Mouse (Mus musculus) cerebellum, adult 11 months (tissue): Measurements from ENCODE around the gene Catsperg2.
"Not testable (repeated sequence)": the region's sequence is repeated elsewhere in the genome, so short reads cannot be mapped to it uniquely, and the experiment has no call there.

Experiments
- DNase-seq: peaks from one replicate; pipeline ENCODE4 v3.0.0; 2022

The Catsperg2 gene

GRCm38 (mm10) chr7:29726860-29727259, at the start of gene Catsperg2:
Gene Catsperg2 (minus strand): TSS chr7:29727032.
- not testable (repeated sequence) for DNase-seq

GRCm38 (mm10) chr7:29776568-29776967, 49.7 kb upstream of the Catsperg2 start:
- no peak for DNase-seq

GRCm38 (mm10) chr7:29774371-29774770, 47.5 kb upstream of the Catsperg2 start:
- DNase-seq, result no peak

GRCm38 (mm10) chr7:29773503-29773902, 46.7 kb upstream of the Catsperg2 start:
- DNase-seq, result no peak

GRCm38 (mm10) chr7:29768980-29769379, 42.1 kb upstream of the Catsperg2 start:
- no peak for DNase-seq

GRCm38 (mm10) chr7:29768090-29768900, 41.5 kb upstream of the Catsperg2 start, which contains the start of gene Zfp84:
Gene Zfp84 (plus strand): TSS chr7:29768552.
- DNase-seq, result peak; percentile 82

GRCm38 (mm10) chr7:29767058-29767686, 40.3 kb upstream of the Catsperg2 start:
- peak; percentile 77 for DNase-seq

GRCm38 (mm10) chr7:29764702-29765101, 37.9 kb upstream of the Catsperg2 start:
- no peak for DNase-seq

GRCm38 (mm10) chr7:29760476-29760875, 33.6 kb upstream of the Catsperg2 start:
- DNase-seq, result no peak

- DNase-seq, result no peak
Measured at GRCm38 (mm10) chr7:29742258-29742657, 15.4 kb upstream of the Catsperg2 start.

GRCm38 (mm10) chr7:29728055-29728454, 1.2 kb upstream of the Catsperg2 start:
- no peak for DNase-seq

- DNase-seq, result not testable (repeated sequence)
Measured at GRCm38 (mm10) chr7:29725461-29726142, 1.2 kb downstream of the Catsperg2 start.

GRCm38 (mm10) chr7:29708891-29709290, 17.9 kb downstream of the Catsperg2 start:
- not testable (repeated sequence) for DNase-seq

GRCm38 (mm10) chr7:29695231-29695630, 31.6 kb downstream of the Catsperg2 start:
- DNase-seq, result not testable (repeated sequence)

GRCm38 (mm10) chr7:29681868-29682267, 45.0 kb downstream of the Catsperg2 start:
- no peak for DNase-seq
